Mouse (Mus musculus) kidney, postnatal 0 days (tissue): ENCODE measurements around the gene Samd4. TPM values are rescaled to one million over a fixed set of nuclear protein-coding genes. Genes with fewer than 3 reads are reported as not detected.

Experiments
- ATAC-seq: fragments of 200-750 bp; cut with Nextera tagmentation; replicated peaks from 2 replicates; pipeline ENCODE4 v1.8.0; 2017; ENCODE audit warnings: low read depth, moderate number of reproducible peaks, moderate TSS enrichment, moderate library complexity; ENCODE audit not compliant: low FRiP score
- DNase-seq: peaks from one replicate; pipeline ENCODE4 v3.0.0-alpha.2; 2016; ENCODE audit warnings: low spot score
- H3K27ac ChIP-seq: fragments of 300-500 bp; sonication (generic); 2 replicates; pipeline ENCODE4 v1.5.1; 2014; ENCODE audit warnings: mild to moderate bottlenecking
- H3K27me3 ChIP-seq: fragments of 300-500 bp; sonication (generic); 2 replicates; pipeline ENCODE4 v1.6.1; 2014; ENCODE audit warnings: low read length, mixed read lengths; ENCODE audit not compliant: insufficient read depth
- H3K36me3 ChIP-seq: fragments of 300-500 bp; sonication (generic); 2 replicates; pipeline ENCODE4 v1.6.1; 2014; ENCODE audit warnings: low read length, mixed read lengths; ENCODE audit not compliant: insufficient read depth
- H3K4me1 ChIP-seq: fragments of 300-500 bp; sonication (generic); replicated peaks from 2 replicates; pipeline ENCODE4 v1.6.1; 2014; ENCODE audit warnings: antibody characterized with exemption, low read length, mixed read lengths; ENCODE audit not compliant: insufficient read depth
- H3K4me2 ChIP-seq: fragments of 300-500 bp; sonication (generic); 2 replicates; pipeline ENCODE4 v1.6.1; 2014; ENCODE audit warnings: mild to moderate bottlenecking, low read length, moderate library complexity, mixed read lengths
- H3K4me3 ChIP-seq: fragments of 300-500 bp; sonication (generic); replicated peaks from 2 replicates; pipeline ENCODE4 v1.5.1; 2014; ENCODE audit warnings: low read depth, low read length
- H3K9ac ChIP-seq: fragments of 300-500 bp; sonication (generic); 2 replicates; pipeline ENCODE4 v1.6.1; 2014; ENCODE audit warnings: low read depth, low read length
- H3K9me3 ChIP-seq: fragments of 300-500 bp; sonication (generic); replicated peaks from 2 replicates; pipeline ENCODE4 v1.6.1; 2016; ENCODE audit warnings: low read length, inconsistent platforms, mixed read lengths
- CTCF ChIP-seq: IDR thresholded peaks from 2 replicates; pipeline ENCODE4 v1.5.1; 2016; ENCODE audit warnings: antibody characterized with exemption, low read depth, mild to moderate bottlenecking, moderate library complexity
- WGBS: fragments of 180-500 bp; shearing (Covaris S2); extraction: QIAGEN DNeasy Blood & Tissue Kit; methylation state at CpG from one replicate; pipeline ENCODE4 v1.1.7; 2014; 5-methylcytosine and 5-hydroxymethylcytosine counted together
- polyA plus RNA-seq: library from polyadenylated mRNA; unstranded; fragments of >200 nt; fragmentation: Nextera tagmentation; extraction: Ambion mirVana; gene quantifications from 2 replicates; pipeline ENCODE4 v1.2.1, GENCODE M21; 2015

Samd4 gene
- polyA plus RNA-seq, 1 experiment from 2014 or later = 4.4 TPM

GRCm38 (mm10) chr14:46916581-46916980 lies 33.9 kb downstream of the Samd4 start:
- DNase-seq (no peak), ATAC-seq (no peak)
- 73% methylated on average over 4 of the region's 4 CpGs for WGBS

DNA sequence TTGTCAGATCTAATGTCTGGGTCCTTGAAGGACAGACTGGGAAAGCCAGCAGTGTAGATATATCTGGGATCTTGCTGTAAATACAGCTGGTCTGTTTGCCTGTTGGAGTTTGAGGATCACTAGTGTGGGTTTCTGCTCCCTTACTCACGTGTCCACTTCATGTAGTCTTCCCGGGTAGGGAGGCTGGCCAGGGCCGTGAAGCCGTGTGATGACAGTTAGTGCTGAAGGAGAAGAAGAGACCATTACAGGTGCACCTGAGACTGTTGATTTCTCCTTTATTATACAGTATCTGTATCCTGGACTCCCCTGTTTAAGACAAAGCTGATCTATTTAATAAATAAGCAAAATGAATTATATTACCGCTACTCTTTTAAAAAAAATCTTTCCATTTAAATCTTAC lies 34.5 kb downstream of the Samd4 start:
- WGBS = 91% methylated on average over 5 of the region's 5 CpGs
- H3K9me3 ChIP-seq = no peaks in the 10 kb centered on the region

More at GRCm38 (mm10) chr14:46916581-46916980, 33.9 kb downstream of the Samd4 start:
- Histone ChIP-seq H3K4me2 (no peak overlapping the region), H3K27ac (no peak overlapping the region), H3K4me3 (no peak overlapping the region), H3K4me1 (0 out of 2 replicates have a peak, but pooled peaks cover 4% of the 10 kb centered on the region), H3K36me3 (no peaks in the 10 kb centered on the region), H3K9ac (no peak overlapping the region), H3K9me3 (no peaks in the 10 kb centered on the region), H3K27me3 (no peaks in the 10 kb centered on the region)
- TF ChIP-seq CTCF = no peak

DNA sequence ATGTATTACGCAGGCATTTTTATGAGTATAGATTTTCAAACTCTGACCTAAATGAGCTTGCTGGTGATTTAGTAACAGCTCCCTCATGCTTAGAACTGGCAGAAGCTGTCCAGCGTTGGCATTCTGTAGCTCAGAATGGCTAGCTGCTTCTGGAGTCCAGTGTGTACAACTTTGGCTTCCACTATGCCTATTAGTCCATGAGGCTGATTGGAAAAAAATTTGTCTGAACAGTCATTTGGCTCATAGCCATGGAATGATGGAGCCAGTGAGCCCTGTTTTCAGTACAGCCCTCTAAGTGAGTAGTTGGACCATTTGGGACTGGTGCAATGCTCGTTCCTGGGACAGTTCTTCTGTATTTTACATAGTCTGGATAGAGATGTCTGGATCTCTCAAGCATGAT lies 34.9 kb downstream of the Samd4 start:
- no peak for DNase-seq
- no peak for ATAC-seq
- H3K27me3 ChIP-seq = no peaks in the 10 kb centered on the region
- H3K9me3 ChIP-seq = no peaks in the 10 kb centered on the region
- 94% methylated on average over 3 of the region's 3 CpGs for WGBS
- H3K4me1 ChIP-seq = 0 out of 2 replicates have a peak, but pooled peaks cover 8% of the 10 kb centered on the region
- no peak for TF ChIP-seq CTCF
- H3K36me3 ChIP-seq = no peaks in the 10 kb centered on the region
- no peak overlapping the region for H3K4me2 ChIP-seq
- no peak overlapping the region for H3K9ac ChIP-seq
- no peak overlapping the region for H3K27ac ChIP-seq
- H3K4me3 ChIP-seq = no peak overlapping the region

More for the DNA sequence above, 34.5 kb downstream of the Samd4 start:
- no peak overlapping the region for H3K27ac ChIP-seq
- H3K36me3 ChIP-seq = no peaks in the 10 kb centered on the region
- no peak overlapping the region for H3K9ac ChIP-seq
- no peaks in the 10 kb centered on the region for H3K27me3 ChIP-seq
- no peak overlapping the region for H3K4me2 ChIP-seq
- 0 out of 2 replicates have a peak, but pooled peaks cover 4% of the 10 kb centered on the region for H3K4me1 ChIP-seq
- DNase-seq = no peak
- H3K4me3 ChIP-seq = no peak overlapping the region
- no peak for ATAC-seq
- TF ChIP-seq CTCF = no peak

DNA sequence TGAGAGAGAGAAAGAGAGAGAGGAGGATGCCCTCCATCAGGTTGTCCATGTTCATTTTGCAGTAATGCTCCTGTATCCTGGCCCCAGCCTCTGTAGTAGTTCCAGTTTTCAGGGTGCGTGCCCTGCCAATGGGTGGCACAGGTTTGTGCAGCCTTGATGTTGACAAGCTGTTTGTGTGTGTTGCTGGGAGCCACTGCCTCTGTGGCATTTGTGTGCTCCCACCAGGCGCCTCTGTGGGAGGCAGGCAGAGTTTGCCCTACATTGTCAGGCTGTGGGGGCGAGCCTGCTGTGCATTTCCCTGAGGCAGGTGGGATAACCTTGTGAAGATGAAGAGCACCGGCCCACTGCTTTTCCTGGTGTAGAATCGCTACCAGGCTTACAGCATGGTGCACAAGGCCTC lies 37.8 kb downstream of the Samd4 start:
- H3K4me1 ChIP-seq = 0 out of 2 replicates have a peak, but pooled peaks cover 11% of the 10 kb centered on the region
- TF ChIP-seq CTCF = no peak
- no peak overlapping the region for H3K27ac ChIP-seq
- no peaks in the 10 kb centered on the region for H3K36me3 ChIP-seq
- WGBS = 84% methylated on average over 5 of the region's 5 CpGs
- H3K27me3 ChIP-seq = no peaks in the 10 kb centered on the region
- H3K4me3 ChIP-seq = no peak overlapping the region
- no peak overlapping the region for H3K9ac ChIP-seq
- ATAC-seq (no peak), DNase-seq (no peak)
- H3K4me2 ChIP-seq = no peak overlapping the region
- no peaks in the 10 kb centered on the region for H3K9me3 ChIP-seq

DNA sequence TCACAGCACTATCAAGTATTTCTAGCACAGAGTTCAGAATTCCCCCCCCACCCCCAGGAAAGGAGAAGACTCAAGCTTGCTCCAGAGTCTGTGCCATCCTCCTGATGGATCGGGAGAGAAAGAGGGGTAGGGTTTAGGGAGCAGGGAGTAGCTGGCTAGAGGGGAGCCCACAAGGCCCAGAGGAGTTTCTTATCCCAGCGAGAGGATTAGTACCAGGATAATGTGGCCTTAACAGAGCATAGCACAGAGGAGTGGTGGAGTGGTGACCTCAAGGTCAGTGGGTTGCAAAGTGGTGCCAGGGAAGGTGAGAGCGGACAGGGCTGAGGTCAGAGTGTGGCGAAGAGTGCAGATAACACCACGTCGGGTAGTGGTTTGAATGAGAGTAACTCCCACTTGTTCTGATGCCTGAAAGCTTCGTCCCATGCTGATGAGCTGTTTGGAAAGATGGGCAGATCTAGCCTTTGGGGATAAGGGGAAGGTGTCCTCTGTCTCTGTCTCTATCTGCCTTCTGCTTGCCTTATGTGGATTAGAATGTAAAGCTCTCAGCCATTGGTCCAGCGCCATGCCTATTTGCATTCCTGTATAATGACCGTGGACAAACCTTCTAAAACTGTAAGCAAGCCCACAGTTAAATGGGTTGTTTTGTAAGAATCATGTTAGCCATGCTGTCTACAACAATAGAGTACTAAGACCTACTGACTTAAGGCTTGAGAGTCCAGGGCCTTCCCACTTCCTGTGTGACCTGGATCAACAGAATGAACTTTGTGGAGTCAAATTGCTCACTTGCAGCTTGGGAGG lies 38.7 kb downstream of the Samd4 start:
- Histone ChIP-seq H3K4me1 (0 out of 2 replicates have a peak, but pooled peaks cover 11% of the 10 kb centered on the region), H3K9ac (no peak overlapping the region), H3K27ac (no peak overlapping the region), H3K4me2 (no peak overlapping the region), H3K4me3 (no peak overlapping the region), H3K36me3 (no peaks in the 10 kb centered on the region), H3K27me3 (no peaks in the 10 kb centered on the region), H3K9me3 (no peaks in the 10 kb centered on the region)
- 71% methylated on average over 9 of the region's 9 CpGs for WGBS
- no peak for TF ChIP-seq CTCF
- ATAC-seq (no peak; the same call in 1 of the 2 replicates), DNase-seq (no peak)

DNA sequence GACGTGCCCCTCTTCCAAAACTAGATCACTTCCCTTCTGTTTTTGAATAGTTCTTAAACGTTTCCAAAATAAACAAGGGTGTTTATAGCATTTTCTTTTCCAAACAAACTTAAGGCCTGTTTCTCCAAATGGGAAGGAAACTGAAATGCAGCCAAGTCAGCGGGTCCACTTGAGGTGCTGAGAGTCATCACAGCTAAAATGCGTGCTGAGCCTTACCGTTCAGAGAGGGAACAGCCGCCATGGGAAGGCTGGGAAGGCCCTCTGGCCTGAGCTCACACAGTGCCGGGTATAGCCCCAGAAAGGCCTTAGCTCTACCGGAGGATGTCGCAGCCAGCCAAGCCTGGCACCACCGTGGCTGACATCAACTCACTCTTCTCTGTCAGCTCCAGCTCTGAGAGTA lies 41.3 kb downstream of the Samd4 start:
- DNase-seq = peak; percentile 73
- H3K4me1 ChIP-seq = 0 out of 2 replicates have a peak, but pooled peaks cover 11% of the 10 kb centered on the region
- H3K9me3 ChIP-seq = no peaks in the 10 kb centered on the region
- H3K27me3 ChIP-seq = no peaks in the 10 kb centered on the region
- H3K4me3 ChIP-seq = no peak overlapping the region
- H3K27ac ChIP-seq = peak overlapping the region; percentile 73
- H3K9ac ChIP-seq = no peak overlapping the region
- H3K4me2 ChIP-seq = peak overlapping the region; percentile 6; the same call in 1 of the 2 replicates
- no peak for ATAC-seq
- WGBS = 57% methylated on average over 10 of the region's 10 CpGs
- TF ChIP-seq CTCF = no peak
- no peaks in the 10 kb centered on the region for H3K36me3 ChIP-seq
